Mouse (Mus musculus): ENCODE measurements at regions not wholly inside any gene's neighbourhood (a gene's known extent, or its start where the extent isn't known, plus 50 kb on each side); places are given as distances from the start of the nearest gene placed in this dataset.
"Not testable (repeated sequence)": the region's sequence is repeated elsewhere in the genome, so short reads cannot be mapped to it uniquely, and the experiment has no call there.

DNA sequence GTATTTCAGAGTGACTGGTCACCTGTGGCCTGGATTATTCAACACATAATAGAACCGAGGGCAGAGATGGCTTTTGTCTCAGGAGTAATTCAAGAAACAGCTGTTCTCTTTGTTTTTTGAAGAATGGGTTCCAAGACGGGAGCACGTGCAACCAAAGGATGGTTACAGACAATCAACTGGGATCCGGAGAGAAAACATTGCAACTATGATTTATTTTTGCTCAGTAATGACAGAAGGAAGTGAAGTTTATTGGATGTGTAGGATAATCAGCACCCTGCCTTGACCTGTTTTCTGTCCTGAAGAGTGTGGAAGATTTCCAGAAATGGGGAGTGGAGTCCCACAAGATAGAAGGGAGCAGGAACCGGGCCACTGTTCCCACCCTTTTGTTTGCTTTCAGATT, 70.8 kb downstream of the Dusp6 start:
- Histone ChIP-seq H3K27ac (ENCODE audit: low read depth, low read length) (no peak overlapping the region), H3K4me3 (ENCODE audit: low read depth, low read length) (no peak overlapping the region), H3K9ac (replicated peaks; ENCODE audit: low read length, poor library complexity, severe bottlenecking) (no peak overlapping the region), H3K4me2 (ENCODE audit: low read depth, low read length, poor library complexity, severe bottlenecking) (no peak overlapping the region), H3K36me3 (ENCODE audit: insufficient read depth, low read length) (no peaks in the 10 kb centered on the region), H3K4me1 (ENCODE audit: insufficient read depth, low read length) (no peaks in the 10 kb centered on the region), H3K9me3 (ENCODE audit: low read length) (no peaks in the 10 kb centered on the region), H3K27me3 (ENCODE audit: insufficient read depth, low read length) (no peaks in the 10 kb centered on the region)
- WGBS, result 64% methylated on average over 5 of the region's 5 CpGs
- DNase-seq (ENCODE audit: low spot score) (no peak), ATAC-seq (ENCODE audit: low FRiP score) (no peak)
- TF ChIP-seq CTCF (IDR thresholded peaks at IDR 0.05), result no peak

DNA sequence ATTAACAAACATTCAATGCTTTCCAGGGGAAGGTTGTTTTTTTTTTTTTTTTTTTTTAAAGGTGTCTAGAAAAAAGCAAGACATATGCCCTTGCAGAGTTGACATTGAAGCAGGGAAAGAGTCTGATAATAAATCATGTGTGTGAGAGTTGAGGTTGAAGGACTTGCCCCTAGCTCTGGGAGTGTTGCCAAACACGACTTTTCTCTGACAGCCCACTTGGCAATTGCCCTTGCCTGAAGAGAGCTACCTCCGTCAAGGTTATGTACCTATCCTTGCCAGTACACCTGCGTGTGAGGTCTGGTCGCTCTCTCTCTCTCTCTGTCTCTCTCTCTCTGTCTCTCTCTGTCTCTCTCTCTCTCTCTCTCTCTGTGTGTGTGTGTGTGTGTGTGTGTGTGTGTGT, 73.1 kb downstream of the Dusp6 start:
- no peak overlapping the region for H3K4me2 ChIP-seq (ENCODE audit: low read depth, low read length, poor library complexity, severe bottlenecking)
- 84% methylated on average over 4 of the region's 4 CpGs for whole genome bisulfite sequencing

DNA sequence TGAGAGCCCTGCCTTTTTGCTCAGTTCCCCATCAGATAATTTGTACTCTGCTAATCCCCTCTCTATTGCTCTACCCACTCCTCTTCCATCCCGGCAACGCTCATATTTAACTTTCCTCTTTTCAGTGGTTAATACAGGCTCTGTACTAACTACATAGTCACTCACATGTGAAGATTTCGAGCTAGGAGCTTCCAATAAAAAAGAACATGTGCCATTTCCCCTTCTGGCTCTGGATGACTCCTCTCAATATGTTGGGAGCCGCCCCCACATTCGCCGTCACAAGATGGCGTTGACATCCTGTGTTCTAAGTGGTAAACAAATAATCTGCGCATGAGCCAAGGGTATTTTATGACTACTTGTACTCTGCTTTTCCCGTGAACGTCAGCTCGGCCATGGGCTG, 75.8 kb downstream of the Dusp6 start:
- H3K9ac ChIP-seq (replicated peaks; ENCODE audit: low read length, poor library complexity, severe bottlenecking); ATAC-seq (ENCODE audit: low FRiP score); H3K27me3 ChIP-seq (ENCODE audit: insufficient read depth, low read length); DNase-seq (ENCODE audit: low spot score); H3K4me2 ChIP-seq (ENCODE audit: low read depth, low read length, poor library complexity, severe bottlenecking); H3K36me3 ChIP-seq (ENCODE audit: insufficient read depth, low read length); H3K4me1 ChIP-seq (ENCODE audit: insufficient read depth, low read length); H3K4me3 ChIP-seq (ENCODE audit: low read depth, low read length); H3K27ac ChIP-seq (ENCODE audit: low read depth, low read length); H3K9me3 ChIP-seq (ENCODE audit: low read length): not testable (repeated sequence)
- WGBS, result 92% methylated on average over 8 of the region's 11 CpGs

More for the DNA sequence above, 73.1 kb downstream of the Dusp6 start:
- no peaks in the 10 kb centered on the region for H3K9me3 ChIP-seq (ENCODE audit: low read length)
- no peak overlapping the region for H3K9ac ChIP-seq (replicated peaks; ENCODE audit: low read length, poor library complexity, severe bottlenecking)
- H3K27me3 ChIP-seq (ENCODE audit: insufficient read depth, low read length), result no peaks in the 10 kb centered on the region
- DNase-seq (ENCODE audit: low spot score) (no peak), ATAC-seq (ENCODE audit: low FRiP score) (no peak)
- no peaks in the 10 kb centered on the region for H3K36me3 ChIP-seq (ENCODE audit: insufficient read depth, low read length)
- no peak overlapping the region for H3K4me3 ChIP-seq (ENCODE audit: low read depth, low read length)
- no peak for TF ChIP-seq CTCF (IDR thresholded peaks at IDR 0.05)
- no peak overlapping the region for H3K27ac ChIP-seq (ENCODE audit: low read depth, low read length)
- no peaks in the 10 kb centered on the region for H3K4me1 ChIP-seq (ENCODE audit: insufficient read depth, low read length)

DNA sequence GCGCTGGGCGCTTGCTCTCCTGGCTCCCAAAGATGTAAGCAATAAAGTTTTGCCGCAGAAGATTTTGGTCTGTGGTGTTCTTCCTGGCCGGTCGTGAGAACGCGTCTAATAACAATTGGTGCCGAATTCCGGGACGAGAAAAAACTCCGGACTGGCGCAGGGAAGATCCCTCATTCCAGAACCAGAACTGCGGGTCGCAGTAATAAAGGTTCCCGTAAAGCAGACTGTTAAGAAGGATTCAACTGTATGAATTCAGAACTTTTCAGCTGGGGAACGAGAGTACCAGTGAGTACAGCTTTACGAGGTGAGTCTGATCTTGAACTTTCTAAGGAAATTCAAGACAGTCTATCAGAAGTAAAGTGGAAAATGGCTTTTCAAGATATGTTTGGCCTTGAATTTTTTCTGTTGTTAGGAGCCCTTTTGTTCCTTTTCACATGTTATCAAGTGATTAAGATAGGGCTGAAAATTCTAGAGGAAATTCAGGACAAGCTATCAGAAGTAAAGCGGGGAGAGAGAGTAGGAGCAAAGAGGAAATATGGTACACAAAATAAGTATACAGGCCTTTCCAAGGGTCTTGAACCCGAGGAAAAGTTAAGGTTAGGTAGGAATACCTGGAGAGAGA, 76.4 kb downstream of the Dusp6 start:
- not testable (repeated sequence) for ATAC-seq (ENCODE audit: low FRiP score)

DNA sequence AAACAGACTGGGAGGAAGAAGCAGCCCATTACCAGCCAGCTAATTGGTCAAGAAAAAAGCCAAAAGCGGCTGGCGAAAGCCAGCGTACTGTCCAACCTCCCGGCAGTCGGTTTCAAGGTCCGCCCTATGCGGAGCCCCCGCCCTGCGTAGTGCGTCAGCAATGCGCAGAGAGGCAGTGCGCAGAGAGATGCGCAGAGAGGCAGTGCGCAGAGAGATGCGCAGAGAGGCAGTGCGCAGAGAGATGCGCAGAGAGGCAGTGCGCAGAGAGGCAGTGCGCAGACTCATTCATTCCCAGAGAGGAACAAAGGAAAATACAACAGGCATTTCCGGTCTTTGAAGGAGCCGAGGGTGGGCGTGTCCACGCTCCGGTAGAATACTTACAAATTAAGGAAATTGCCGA, 77.0 kb downstream of the Dusp6 start:
- H3K9ac ChIP-seq (replicated peaks; ENCODE audit: low read length, poor library complexity, severe bottlenecking); H3K27ac ChIP-seq (ENCODE audit: low read depth, low read length); DNase-seq (ENCODE audit: low spot score); H3K27me3 ChIP-seq (ENCODE audit: insufficient read depth, low read length); H3K36me3 ChIP-seq (ENCODE audit: insufficient read depth, low read length); H3K4me3 ChIP-seq (ENCODE audit: low read depth, low read length); ATAC-seq (ENCODE audit: low FRiP score); H3K4me1 ChIP-seq (ENCODE audit: insufficient read depth, low read length); H3K4me2 ChIP-seq (ENCODE audit: low read depth, low read length, poor library complexity, severe bottlenecking); H3K9me3 ChIP-seq (ENCODE audit: low read length): not testable (repeated sequence)
- WGBS, result no CpG with 5 or more reads among the region's 25 CpGs

More for the DNA sequence above, 76.4 kb downstream of the Dusp6 start:
- not testable (repeated sequence) for H3K4me2 ChIP-seq (ENCODE audit: low read depth, low read length, poor library complexity, severe bottlenecking); H3K9me3 ChIP-seq (ENCODE audit: low read length); H3K27me3 ChIP-seq (ENCODE audit: insufficient read depth, low read length); H3K36me3 ChIP-seq (ENCODE audit: insufficient read depth, low read length); H3K4me1 ChIP-seq (ENCODE audit: insufficient read depth, low read length); H3K4me3 ChIP-seq (ENCODE audit: low read depth, low read length); H3K27ac ChIP-seq (ENCODE audit: low read depth, low read length); DNase-seq (ENCODE audit: low spot score); H3K9ac ChIP-seq (replicated peaks; ENCODE audit: low read length, poor library complexity, severe bottlenecking)
- 97% methylated on average over 8 of the region's 19 CpGs for whole genome bisulfite sequencing

DNA sequence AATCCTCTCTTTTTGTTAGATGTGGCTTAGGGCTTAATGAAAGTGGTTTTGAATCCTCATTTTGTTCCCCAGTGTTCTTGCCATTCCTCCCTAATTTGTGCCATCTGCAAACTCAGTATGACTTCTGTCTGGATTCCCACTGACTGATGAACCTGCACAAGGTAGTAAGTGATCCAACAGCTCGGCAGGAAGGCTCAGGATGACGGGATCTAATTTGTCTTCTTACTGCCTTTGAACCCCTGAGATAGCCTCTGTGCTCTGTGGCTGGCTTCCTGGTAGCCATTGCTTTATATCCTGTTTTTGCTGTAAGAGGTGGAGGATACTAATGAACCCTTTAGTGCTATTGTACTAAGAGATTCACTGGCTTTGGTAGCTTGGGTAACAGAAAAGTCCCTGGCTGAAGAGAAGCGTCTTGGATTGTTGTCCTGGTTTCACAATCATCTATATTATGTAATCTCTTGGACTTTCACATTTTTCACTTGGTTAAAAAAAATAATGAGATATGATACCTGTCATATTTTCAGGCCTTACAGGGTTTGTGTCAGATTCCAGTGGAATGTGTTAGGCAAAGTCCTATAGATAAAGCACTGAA, 86.2 kb downstream of the Dusp6 start:
- WGBS, result 73% methylated on average over 3 of the region's 3 CpGs
- H3K4me2 ChIP-seq (ENCODE audit: low read depth, low read length, poor library complexity, severe bottlenecking), result no peak overlapping the region
- no peaks in the 10 kb centered on the region for H3K27me3 ChIP-seq (ENCODE audit: insufficient read depth, low read length)
- H3K4me3 ChIP-seq (ENCODE audit: low read depth, low read length), result no peak overlapping the region
- H3K27ac ChIP-seq (ENCODE audit: low read depth, low read length), result no peak overlapping the region
- H3K36me3 ChIP-seq (ENCODE audit: insufficient read depth, low read length), result no peaks in the 10 kb centered on the region
- no peak for DNase-seq (ENCODE audit: low spot score)
- H3K9ac ChIP-seq (replicated peaks; ENCODE audit: low read length, poor library complexity, severe bottlenecking), result no peak overlapping the region
- no peak for TF ChIP-seq CTCF (IDR thresholded peaks at IDR 0.05)
- H3K9me3 ChIP-seq (ENCODE audit: low read length), result no peaks in the 10 kb centered on the region
- ATAC-seq (ENCODE audit: low FRiP score), result no peak
- H3K4me1 ChIP-seq (ENCODE audit: insufficient read depth, low read length), result no peaks in the 10 kb centered on the region
